Mouse (Mus musculus): ENCODE measurements around the gene Rpl22. TPM values are rescaled to one million over a fixed set of nuclear protein-coding genes. Genes with fewer than 3 reads are reported as not detected.

Gene Rpl22
- polyA plus RNA-seq, 1 experiment = 43.0 TPM

DNA sequence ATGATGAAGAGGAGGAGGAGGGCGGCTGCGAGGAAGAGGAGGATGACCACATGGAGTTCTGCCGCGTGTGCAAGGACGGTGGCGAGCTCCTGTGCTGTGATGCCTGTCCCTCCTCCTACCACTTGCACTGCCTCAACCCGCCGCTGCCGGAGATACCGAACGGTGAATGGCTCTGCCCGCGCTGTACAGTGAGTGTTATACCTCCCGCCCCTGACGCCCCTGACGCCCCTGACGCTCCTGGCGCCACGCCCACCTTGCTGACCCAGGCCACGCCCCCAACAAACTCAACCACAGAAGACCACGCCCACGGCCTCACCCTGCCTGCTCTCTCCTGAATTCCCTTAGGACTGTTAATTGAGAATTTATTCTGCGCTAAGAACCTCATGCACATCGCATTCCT, 35.3 kb downstream of the Rpl22 start:
- WGBS = 3% methylated on average over 24 of the region's 24 CpGs
- TF ChIP-seq POLR2A (IDR thresholded peaks at IDR 0.05; ENCODE audit: borderline replicate concordance, extremely low read depth, low read depth, low read length) (no peak), CTCF (IDR thresholded peaks at IDR 0.05; ENCODE audit: insufficient read depth, low read length) (no peak)
- no peak overlapping the region for H3K4me3 ChIP-seq (replicated peaks; ENCODE audit: extremely low read depth, low read depth, low read length)
- 0 out of 2 replicates have a peak, but pooled peaks cover 3% of the 10 kb centered on the region for H3K4me1 ChIP-seq (ENCODE audit: control insufficient read depth, insufficient read depth, low read length)
- DNase-seq = no peak

DNA sequence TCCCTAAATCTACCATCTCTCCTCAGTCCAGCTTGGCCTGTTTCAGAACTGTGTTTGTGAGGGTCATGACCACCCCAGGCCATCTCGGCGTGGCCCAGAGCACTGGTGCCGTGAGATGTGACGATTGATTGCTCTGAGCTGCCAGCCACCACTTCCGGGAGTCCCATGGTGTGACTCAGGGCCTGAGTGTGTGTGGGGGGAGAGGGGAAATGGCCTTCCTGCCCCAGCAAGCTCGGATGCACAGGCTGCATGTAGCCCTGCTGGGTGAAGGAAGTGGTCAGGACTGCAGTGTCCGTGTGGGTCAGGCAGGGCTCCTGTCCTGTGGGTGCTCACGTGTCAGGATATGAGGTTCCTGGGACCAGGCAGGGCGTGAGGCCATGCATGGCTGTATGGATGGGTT, 36.6 kb downstream of the Rpl22 start:
- 30% methylated on average over 9 of the region's 9 CpGs for WGBS
- TF ChIP-seq CTCF (IDR thresholded peaks at IDR 0.05; ENCODE audit: insufficient read depth, low read length) = no peak
- no peak for TF ChIP-seq POLR2A (IDR thresholded peaks at IDR 0.05; ENCODE audit: borderline replicate concordance, extremely low read depth, low read depth, low read length)
- DNase-seq = no peak
- H3K4me1 ChIP-seq (ENCODE audit: control insufficient read depth, insufficient read depth, low read length) = 0 out of 2 replicates have a peak, but pooled peaks cover 3% of the 10 kb centered on the region
- H3K4me3 ChIP-seq (replicated peaks; ENCODE audit: extremely low read depth, low read depth, low read length) = no peak overlapping the region

DNA sequence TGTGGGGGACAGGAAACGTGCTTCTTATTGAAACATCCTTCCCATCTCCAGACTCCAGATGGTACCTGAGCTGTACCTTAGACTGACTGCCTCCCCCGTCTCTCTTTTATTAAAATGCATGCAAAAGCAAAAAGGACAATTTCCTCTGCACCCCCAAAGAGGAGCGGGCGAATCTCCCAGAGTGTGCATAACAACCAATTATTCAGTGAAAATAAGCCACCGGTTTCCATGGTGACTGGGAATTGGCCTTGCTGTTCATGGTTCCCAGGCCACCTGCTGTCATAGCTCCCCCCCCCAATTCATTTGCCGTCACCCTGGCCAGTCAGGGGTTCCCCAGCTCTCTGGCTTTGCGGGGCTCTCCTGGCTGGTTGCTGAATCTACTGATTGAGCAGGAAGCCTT, 39.7 kb downstream of the Rpl22 start:
- TF ChIP-seq POLR2A (IDR thresholded peaks at IDR 0.05; ENCODE audit: borderline replicate concordance, extremely low read depth, low read depth, low read length) = no peak
- TF ChIP-seq CTCF (IDR thresholded peaks at IDR 0.05; ENCODE audit: insufficient read depth, low read length) = no peak
- no peak for DNase-seq
- WGBS = 66% methylated on average over 7 of the region's 7 CpGs
- Histone ChIP-seq H3K4me1 (ENCODE audit: control insufficient read depth, insufficient read depth, low read length) (0 out of 2 replicates have a peak, but pooled peaks cover 3% of the 10 kb centered on the region), H3K4me3 (replicated peaks; ENCODE audit: extremely low read depth, low read depth, low read length) (no peak overlapping the region)

DNA sequence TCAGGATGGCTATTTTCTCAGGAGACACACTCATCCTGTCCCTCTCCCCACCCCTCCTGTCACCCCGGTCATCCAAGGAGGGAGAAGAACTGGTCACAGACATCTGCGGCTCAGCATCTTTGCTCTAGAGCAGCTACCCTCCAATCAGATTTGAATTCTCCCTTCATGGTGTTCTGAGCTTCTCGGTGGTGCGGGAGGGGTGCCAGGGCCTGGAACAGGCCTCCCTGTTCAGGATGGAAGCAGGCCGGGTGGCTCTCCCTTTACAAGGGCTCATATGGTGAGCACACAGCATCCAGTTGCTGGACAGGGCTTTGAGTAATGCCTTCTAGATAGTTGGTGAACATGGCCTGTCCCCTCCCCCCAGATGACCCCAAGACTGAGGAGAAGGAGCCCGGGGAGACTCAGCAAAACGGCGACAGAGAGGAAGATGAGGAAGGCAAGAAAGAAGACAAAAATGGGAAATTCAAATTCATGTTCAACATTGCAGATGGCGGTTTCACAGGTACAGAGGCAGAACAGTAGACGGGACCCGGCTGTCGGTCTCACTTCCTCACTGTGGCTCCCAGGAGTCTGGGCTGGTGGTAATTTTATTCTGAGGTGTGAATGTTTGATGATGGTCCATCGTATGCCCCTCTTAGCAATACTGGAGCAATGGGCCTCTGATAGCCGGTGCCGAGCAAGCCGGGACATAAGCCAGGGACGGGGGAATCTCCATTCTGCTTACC, 57.1 kb downstream of the Rpl22 start:
- TF ChIP-seq POLR2A (IDR thresholded peaks at IDR 0.05; ENCODE audit: borderline replicate concordance, extremely low read depth, low read depth, low read length) = no peak
- TF ChIP-seq CTCF (IDR thresholded peaks at IDR 0.05; ENCODE audit: insufficient read depth, low read length) = no peak
- Histone ChIP-seq H3K4me3 (replicated peaks; ENCODE audit: extremely low read depth, low read depth, low read length) (no peak overlapping the region), H3K4me1 (ENCODE audit: control insufficient read depth, insufficient read depth, low read length) (no peaks in the 10 kb centered on the region)
- WGBS = 77% methylated on average over 17 of the region's 17 CpGs
- no peak for DNase-seq

Other genes with a start within 250 kb of the Rpl22 start
- gene Tnfrsf25, start 209.8 kb upstream of the Rpl22 start, polyA plus RNA-seq (2012; rRNA removed) = 8.1 and 12.7 TPM in 2 replicates
- 9.8 and 16.3 TPM in 2 replicates for gene Espn, start 173.4 kb upstream of the Rpl22 start, polyA plus RNA-seq (2012; rRNA removed)
- gene Hes2, start 166.9 kb upstream of the Rpl22 start, polyA plus RNA-seq (2012; rRNA removed) = 5.4 and 6.2 TPM in 2 replicates
- 118 and 125 TPM in 2 replicates for gene Acot7, start 147.6 kb upstream of the Rpl22 start, polyA plus RNA-seq (2012; rRNA removed)
- gene Gpr153, start 51.5 kb upstream of the Rpl22 start, polyA plus RNA-seq (2012; rRNA removed) = 40.0 and 45.6 TPM in 2 replicates
- 0.09 TPM in 1 of 2 replicates, not detected in the other for gene Hes3, start 34.1 kb upstream of the Rpl22 start, polyA plus RNA-seq (2012; rRNA removed)
- gene Icmt, start 28.5 kb upstream of the Rpl22 start, polyA plus RNA-seq (2012; rRNA removed) = 32.2 and 36.4 TPM in 2 replicates
- 5.8 and 5.9 TPM in 2 replicates for gene Rnf207, start 6.7 kb upstream of the Rpl22 start, polyA plus RNA-seq (2012; rRNA removed)
- gene Chd5, start 12.9 kb downstream of the Rpl22 start, polyA plus RNA-seq (2012; rRNA removed) = 0.85 and 0.99 TPM in 2 replicates
- 3.1 and 3.8 TPM in 2 replicates for gene Nphp4, start 151.0 kb downstream of the Rpl22 start, polyA plus RNA-seq (2012; rRNA removed)
- 6.9 and 8.6 TPM in 2 replicates for gene Kcnab2, start 152.1 kb downstream of the Rpl22 start, polyA plus RNA-seq (2012; rRNA removed)

Measured in lung, adult 2 months (tissue).